Mouse (Mus musculus) lung, embryonic 14.5 days (tissue): Measurements from ENCODE around the gene Gm960. TPM values are rescaled to one million over a fixed set of nuclear protein-coding genes. Genes with fewer than 3 reads are reported as not detected.

Source experiments
- ATAC-seq: fragments of 200-750 bp; cut with Nextera tagmentation; 2 replicates; pipeline ENCODE4 v1.8.0; 2017; ENCODE audit warnings: mild to moderate bottlenecking, moderate TSS enrichment, moderate library complexity; ENCODE audit not compliant: insufficient read depth
- DNase-seq: peaks from one replicate; pipeline ENCODE4 v3.0.0-alpha.2; 2015
- H3K27ac ChIP-seq: fragments of 300-500 bp; sonication (generic); 2 replicates; pipeline ENCODE4 v1.5.1; 2014; ENCODE audit warnings: low read depth, mild to moderate bottlenecking, moderate library complexity
- H3K27me3 ChIP-seq: fragments of 300-500 bp; sonication (generic); 2 replicates; pipeline ENCODE4 v1.6.1; 2014; ENCODE audit warnings: low read length, control low read depth; ENCODE audit not compliant: insufficient read depth
- H3K36me3 ChIP-seq: fragments of 300-500 bp; sonication (generic); 2 replicates; pipeline ENCODE4 v1.6.1; 2014; ENCODE audit warnings: control low read depth; ENCODE audit not compliant: insufficient read depth
- H3K4me1 ChIP-seq: fragments of 300-500 bp; sonication (generic); 2 replicates; pipeline ENCODE4 v1.6.1; 2014; ENCODE audit warnings: antibody characterized with exemption, control low read depth; ENCODE audit not compliant: insufficient read depth
- H3K4me2 ChIP-seq: fragments of 300-500 bp; sonication (generic); 2 replicates; pipeline ENCODE4 v1.6.1; 2014; ENCODE audit warnings: mild to moderate bottlenecking
- H3K4me3 ChIP-seq: fragments of 300-500 bp; sonication (generic); 2 replicates; pipeline ENCODE4 v1.5.1; 2014; ENCODE audit warnings: low read depth, low read length
- H3K9ac ChIP-seq: fragments of 300-500 bp; sonication (generic); 2 replicates; pipeline ENCODE4 v1.6.1; 2014
- H3K9me3 ChIP-seq: fragments of 300-500 bp; sonication (generic); 2 replicates; pipeline ENCODE4 v1.6.1; 2016; ENCODE audit warnings: low read depth, low read length, control low read depth
- CTCF ChIP-seq: IDR thresholded peaks from 2 replicates; pipeline ENCODE4 v1.5.1; 2016; ENCODE audit warnings: antibody characterized with exemption, low read depth
- WGBS: fragments of 180-500 bp; shearing (Covaris S2); extraction: QIAGEN DNeasy Blood & Tissue Kit; methylation state at CpG from one replicate; pipeline ENCODE4 v1.1.7; 2014; 5-methylcytosine and 5-hydroxymethylcytosine counted together
- polyA plus RNA-seq: library from polyadenylated mRNA; unstranded; fragments of >200 nt; fragmentation: Nextera tagmentation; extraction: Ambion mirVana; gene quantifications from 2 replicates; pipeline ENCODE4 v1.2.1, GENCODE M21; 2014

Gm960 gene
- polyA plus RNA-seq, 1 experiment from 2014 or later, result 2.9 TPM

DNA sequence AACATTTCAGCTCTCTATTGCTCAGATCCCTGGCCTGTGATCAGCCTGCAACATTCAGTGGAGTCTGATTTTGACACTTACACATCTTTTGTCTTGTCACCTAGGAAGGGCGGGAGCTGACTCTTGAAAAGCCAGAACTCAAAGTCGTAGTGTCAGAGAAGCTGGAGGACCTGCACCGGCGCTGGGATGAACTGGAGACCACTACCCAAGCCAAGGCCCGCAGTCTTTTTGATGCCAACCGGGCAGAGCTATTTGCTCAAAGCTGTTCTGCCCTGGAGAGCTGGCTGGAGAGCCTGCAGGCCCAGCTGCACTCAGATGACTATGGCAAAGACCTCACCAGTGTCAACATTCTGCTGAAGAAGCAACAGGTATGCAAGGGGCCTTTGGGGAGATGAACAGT is 43.8 kb upstream of the Gm960 start:
- Histone ChIP-seq H3K9me3 (no peaks in the 10 kb centered on the region), H3K9ac (no peak overlapping the region), H3K4me2 (no peak overlapping the region), H3K27ac (no peak overlapping the region), H3K36me3 (no peaks in the 10 kb centered on the region), H3K27me3 (no peaks in the 10 kb centered on the region), H3K4me1 (no peaks in the 10 kb centered on the region), H3K4me3 (no peak overlapping the region)
- TF ChIP-seq CTCF, result no peak
- no peak for ATAC-seq
- WGBS, result 90% methylated on average over 6 of the region's 6 CpGs
- DNase-seq, result no peak

DNA sequence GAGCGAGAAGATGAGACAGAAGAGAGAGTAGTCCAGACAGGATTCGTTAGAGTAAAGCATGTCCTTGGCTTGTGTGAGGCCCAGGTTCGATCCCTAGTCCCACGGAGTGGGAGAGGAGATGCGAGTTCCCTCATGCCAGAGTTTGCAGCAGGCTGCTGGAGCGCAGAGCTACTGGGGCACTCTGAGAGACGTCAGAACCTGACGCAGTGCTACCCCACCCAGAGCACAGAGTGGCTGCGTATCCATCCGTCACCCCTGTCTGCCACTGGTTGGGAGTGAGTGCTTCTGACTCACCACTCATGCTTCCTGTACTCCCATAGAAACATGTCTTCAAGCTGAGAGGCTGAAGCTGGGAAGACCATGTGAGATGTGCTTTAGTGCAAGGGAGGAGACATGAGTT is 43.0 kb upstream of the Gm960 start:
- Histone ChIP-seq H3K4me3 (no peak overlapping the region), H3K36me3 (no peaks in the 10 kb centered on the region), H3K27me3 (no peaks in the 10 kb centered on the region), H3K4me1 (no peaks in the 10 kb centered on the region), H3K27ac (no peak overlapping the region), H3K9ac (no peak overlapping the region), H3K9me3 (no peaks in the 10 kb centered on the region), H3K4me2 (no peak overlapping the region)
- no peak for TF ChIP-seq CTCF
- WGBS, result 73% methylated on average over 10 of the region's 10 CpGs
- ATAC-seq (no peak), DNase-seq (no peak)

DNA sequence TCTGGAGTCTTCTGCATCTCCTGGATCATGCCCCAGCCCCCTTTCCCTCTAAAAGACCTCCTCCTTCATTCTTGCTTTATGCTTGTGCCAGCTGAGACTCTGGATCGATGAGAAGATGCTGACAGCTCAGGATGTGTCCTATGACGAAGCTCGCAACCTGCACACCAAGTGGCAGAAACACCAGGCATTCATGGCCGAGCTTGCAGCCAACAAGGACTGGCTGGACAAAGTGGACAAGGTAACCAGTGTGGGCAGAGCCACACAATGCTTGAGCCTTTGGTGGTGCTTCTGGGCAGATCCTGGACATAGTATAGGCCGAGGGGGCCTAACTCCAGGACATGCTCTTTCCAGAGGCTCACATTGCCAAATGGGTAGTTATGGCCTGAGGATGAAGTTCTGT is 41.3 kb upstream of the Gm960 start:
- TF ChIP-seq CTCF, result no peak

DNA sequence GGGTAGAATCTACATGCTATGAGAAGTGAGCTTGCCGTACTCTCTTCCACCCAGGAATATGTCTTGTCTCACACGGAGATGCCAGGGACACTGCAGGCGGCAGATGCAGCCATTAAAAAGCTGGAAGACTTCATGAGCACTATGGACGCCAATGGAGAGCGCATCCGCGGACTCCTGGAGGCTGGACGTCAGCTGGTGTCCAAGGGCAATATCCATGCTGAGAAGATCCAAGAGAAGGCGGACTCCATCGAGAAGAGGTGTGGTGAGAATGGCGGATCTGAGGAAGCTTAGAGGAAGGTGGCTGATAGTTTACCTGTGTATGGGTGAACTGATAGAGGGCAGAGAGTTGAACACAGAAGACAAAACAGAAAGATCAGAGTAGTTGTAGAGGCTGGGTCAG is 40.6 kb upstream of the Gm960 start:
- no peak for TF ChIP-seq CTCF
- H3K27me3 ChIP-seq, result no peaks in the 10 kb centered on the region
- no peak for DNase-seq
- H3K4me1 ChIP-seq, result no peaks in the 10 kb centered on the region
- H3K9me3 ChIP-seq, result no peaks in the 10 kb centered on the region
- no peak overlapping the region for H3K9ac ChIP-seq
- no peak overlapping the region for H3K27ac ChIP-seq
- ATAC-seq, result no peak
- H3K4me2 ChIP-seq, result no peak overlapping the region
- WGBS, result 90% methylated on average over 11 of the region's 11 CpGs
- H3K36me3 ChIP-seq, result no peaks in the 10 kb centered on the region
- no peak overlapping the region for H3K4me3 ChIP-seq

More for the DNA sequence above, 41.3 kb upstream of the Gm960 start:
- Histone ChIP-seq H3K4me2 (no peak overlapping the region), H3K27me3 (no peaks in the 10 kb centered on the region), H3K9me3 (no peaks in the 10 kb centered on the region), H3K9ac (no peak overlapping the region), H3K27ac (no peak overlapping the region), H3K36me3 (no peaks in the 10 kb centered on the region), H3K4me1 (no peaks in the 10 kb centered on the region), H3K4me3 (no peak overlapping the region)
- DNase-seq (no peak), ATAC-seq (no peak)
- 81% methylated on average over 5 of the region's 5 CpGs for WGBS

DNA sequence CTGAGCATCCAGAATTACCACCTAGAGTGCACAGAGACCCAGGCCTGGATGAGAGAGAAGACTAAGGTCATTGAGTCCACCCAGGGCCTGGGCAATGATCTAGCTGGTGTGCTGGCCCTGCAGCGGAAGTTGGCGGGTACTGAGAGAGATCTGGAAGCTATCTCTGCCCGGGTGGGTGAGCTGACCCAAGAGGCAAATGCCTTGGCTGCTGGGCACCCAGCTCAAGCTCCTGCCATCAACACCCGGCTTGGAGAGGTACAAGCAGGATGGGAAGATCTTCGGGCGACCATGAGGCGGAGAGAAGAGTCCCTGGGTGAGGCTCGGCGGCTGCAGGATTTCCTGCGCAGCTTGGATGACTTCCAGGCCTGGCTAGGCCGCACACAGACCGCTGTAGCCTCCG is 39.4 kb upstream of the Gm960 start:
- Histone ChIP-seq H3K4me3 (no peak overlapping the region), H3K9ac (no peak overlapping the region), H3K9me3 (no peaks in the 10 kb centered on the region), H3K36me3 (no peaks in the 10 kb centered on the region), H3K4me2 (no peak overlapping the region), H3K27ac (no peak overlapping the region), H3K4me1 (no peaks in the 10 kb centered on the region), H3K27me3 (no peaks in the 10 kb centered on the region)
- DNase-seq (no peak), ATAC-seq (no peak)
- 82% methylated on average over 13 of the region's 13 CpGs for WGBS
- no peak for TF ChIP-seq CTCF

DNA sequence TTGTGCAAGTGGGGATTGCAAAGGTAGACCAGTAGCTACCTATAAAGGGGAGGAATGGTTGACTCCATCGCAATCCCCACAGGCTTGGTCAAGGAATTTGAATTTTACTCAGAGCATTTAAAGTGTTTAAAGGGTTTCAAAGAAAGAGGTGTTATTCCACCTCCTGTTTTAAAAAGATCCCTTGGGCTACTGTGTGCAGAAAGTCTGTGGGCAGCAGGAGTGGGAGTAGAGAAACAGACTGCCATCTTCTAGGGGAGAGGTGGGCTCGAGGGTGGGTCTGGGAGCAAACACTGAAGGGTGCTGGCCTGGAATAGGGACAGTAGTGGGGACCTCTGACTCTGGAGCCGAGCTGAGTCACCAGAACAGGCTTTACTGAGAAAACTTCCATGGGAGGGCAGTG is 34.6 kb upstream of the Gm960 start:
- DNase-seq (no peak), ATAC-seq (no peak)
- Histone ChIP-seq H3K27me3 (no peaks in the 10 kb centered on the region), H3K36me3 (no peaks in the 10 kb centered on the region), H3K27ac (no peak overlapping the region), H3K9me3 (no peaks in the 10 kb centered on the region), H3K4me3 (no peak overlapping the region), H3K9ac (no peak overlapping the region), H3K4me1 (no peaks in the 10 kb centered on the region), H3K4me2 (no peak overlapping the region)
- no peak for TF ChIP-seq CTCF
- WGBS, result 78% methylated on average over 3 of the region's 3 CpGs

DNA sequence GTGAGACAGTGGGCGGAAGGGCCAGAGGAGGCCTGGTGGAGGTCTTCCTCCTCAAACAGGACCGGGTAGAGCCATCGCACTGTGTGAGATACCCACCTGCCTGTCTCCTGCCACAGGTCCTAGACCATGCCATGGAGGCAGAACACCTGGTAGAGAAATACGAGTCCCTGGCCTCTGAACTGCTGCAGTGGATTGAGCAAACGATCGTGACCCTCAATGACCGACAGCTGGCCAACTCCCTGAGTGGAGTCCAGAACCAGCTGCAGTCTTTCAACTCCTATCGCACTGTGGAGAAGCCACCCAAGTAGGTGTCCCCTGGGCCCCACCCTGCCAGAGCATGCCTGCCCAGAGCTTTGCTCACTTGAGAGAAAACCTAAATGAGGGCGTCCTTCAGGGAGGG is 30.7 kb upstream of the Gm960 start:
- H3K9ac ChIP-seq, result no peak overlapping the region
- no peak for DNase-seq
- H3K4me2 ChIP-seq, result no peak overlapping the region
- H3K4me3 ChIP-seq, result no peak overlapping the region
- H3K27me3 ChIP-seq, result no peaks in the 10 kb centered on the region
- no peak overlapping the region for H3K27ac ChIP-seq
- no peaks in the 10 kb centered on the region for H3K36me3 ChIP-seq
- no peak for TF ChIP-seq CTCF
- H3K9me3 ChIP-seq, result no peaks in the 10 kb centered on the region
- ATAC-seq, result no peak
- H3K4me1 ChIP-seq, result no peaks in the 10 kb centered on the region
- WGBS, result 57% methylated on average over 9 of the region's 9 CpGs

DNA sequence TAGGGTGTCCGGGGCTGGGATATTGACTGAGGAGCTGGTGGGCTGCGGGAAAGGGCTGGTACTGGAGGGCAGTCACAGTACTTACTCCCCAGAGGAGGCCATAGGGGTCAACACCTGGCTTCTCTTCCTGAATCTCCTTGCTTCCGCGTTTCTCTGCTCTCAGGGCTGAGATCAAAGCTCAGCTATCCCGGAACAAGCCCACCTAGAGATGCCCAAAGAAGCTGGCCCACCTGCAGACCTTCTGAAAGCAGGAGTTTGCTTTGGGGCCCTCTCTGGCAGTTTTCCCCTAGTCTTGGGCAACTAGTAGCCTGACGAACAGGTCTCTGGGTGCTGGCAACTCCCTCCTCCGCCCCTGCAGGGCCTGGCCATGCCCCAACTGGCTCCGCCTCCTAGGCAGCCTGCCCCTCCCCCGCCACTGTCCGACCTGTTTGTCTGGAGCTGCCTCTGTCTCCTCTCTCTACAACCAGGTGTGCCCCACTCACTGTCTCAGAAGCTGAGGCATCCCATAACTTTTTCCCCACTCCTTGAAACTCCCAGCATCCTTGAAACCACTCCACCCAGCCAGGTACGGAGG is 22.3 kb upstream of the Gm960 start:
- DNase-seq, result peak; percentile 37
- Histone ChIP-seq H3K4me2 (peak overlapping the region; percentile 44), H3K9me3 (no peaks in the 10 kb centered on the region), H3K4me3 (peak overlapping the region; percentile 16), H3K27me3 (no peaks in the 10 kb centered on the region), H3K27ac (no peak overlapping the region), H3K9ac (no peak overlapping the region), H3K36me3 (no peaks in the 10 kb centered on the region), H3K4me1 (no peaks in the 10 kb centered on the region; the same call in 1 of the 2 replicates)
- TF ChIP-seq CTCF, result no peak
- 26% methylated on average over 11 of the region's 11 CpGs for WGBS
- ATAC-seq, result peak; percentile 45
